Mouse (Mus musculus) limb, embryonic 14.5 days (tissue): ENCODE measurements around the gene Gm30191. TPM values are rescaled to one million over a fixed set of nuclear protein-coding genes. Genes with fewer than 3 reads are reported as not detected.

Experiments used
- ATAC-seq: fragments of 200-750 bp; cut with Nextera tagmentation; 2 replicates; pipeline ENCODE4 v1.8.0; 2017; ENCODE audit warnings: low read depth, moderate number of reproducible peaks, moderate TSS enrichment; ENCODE audit not compliant: low FRiP score
- DNase-seq: peaks from one replicate; pipeline ENCODE4 v3.0.0-alpha.2; 2015; ENCODE audit warnings: low spot score
- H3K27ac ChIP-seq: fragments of 300-500 bp; sonication (generic); replicated peaks from 2 replicates; pipeline ENCODE4 v1.5.1; 2014; ENCODE audit warnings: low read depth, mild to moderate bottlenecking, low read length, moderate library complexity, mixed read lengths
- H3K27me3 ChIP-seq: fragments of 300-500 bp; sonication (generic); 2 replicates; pipeline ENCODE4 v1.6.1; 2014; ENCODE audit warnings: low read length, mixed read lengths; ENCODE audit not compliant: control insufficient read depth, insufficient read depth
- H3K36me3 ChIP-seq: fragments of 300-500 bp; sonication (generic); 2 replicates; pipeline ENCODE4 v1.6.1; 2014; ENCODE audit warnings: mild to moderate bottlenecking, low read length, moderate library complexity, mixed read lengths; ENCODE audit not compliant: control insufficient read depth, insufficient read depth
- H3K4me1 ChIP-seq: fragments of 300-500 bp; sonication (generic); 2 replicates; pipeline ENCODE4 v1.6.1; 2014; ENCODE audit warnings: antibody characterized with exemption, low read length, mixed read lengths; ENCODE audit not compliant: control insufficient read depth, insufficient read depth
- H3K4me2 ChIP-seq: fragments of 300-500 bp; sonication (generic); replicated peaks from 2 replicates; pipeline ENCODE4 v1.6.1; 2014; ENCODE audit warnings: low read depth, mild to moderate bottlenecking, low read length, moderate library complexity; ENCODE audit not compliant: severe bottlenecking
- H3K4me3 ChIP-seq: fragments of 300-500 bp; sonication (generic); replicated peaks from 2 replicates; pipeline ENCODE4 v1.5.1; 2014; ENCODE audit warnings: low read length
- H3K9ac ChIP-seq: fragments of 300-500 bp; sonication (generic); 2 replicates; pipeline ENCODE4 v1.6.1; 2014; ENCODE audit warnings: mild to moderate bottlenecking, low read depth, low read length, moderate library complexity; ENCODE audit not compliant: severe bottlenecking
- H3K9me3 ChIP-seq: fragments of 300-500 bp; sonication (generic); 2 replicates; pipeline ENCODE4 v1.6.1; 2016; ENCODE audit warnings: low read length; ENCODE audit not compliant: control insufficient read depth
- POLR2A ChIP-seq: fragments of 200-500 bp; IDR thresholded peaks from 2 replicates; pipeline ENCODE4 v1.8.0; 2012; ENCODE audit warnings: inconsistent platforms, mild to moderate bottlenecking, moderate library complexity, borderline replicate concordance; ENCODE audit not compliant: insufficient read depth, insufficient read length; ENCODE audit errors: extremely low read depth
- WGBS: fragments of 180-500 bp; shearing (Covaris S2); extraction: QIAGEN DNeasy Blood & Tissue Kit; methylation state at CpG from one replicate; pipeline ENCODE4 v1.1.7; 2014; 5-methylcytosine and 5-hydroxymethylcytosine counted together
- polyA plus RNA-seq, 2 experiments: library from polyadenylated mRNA; depleted of rRNA in 1 of 2; stranded (reverse) in 1 of 2; unstranded in 1 of 2; fragments of >200 nt; fragmentation: Nextera tagmentation in 1 of 2; extraction: Ambion mirVana in 1 of 2; gene quantifications; 2 replicates each; pipeline versions ENCODE4 v1.2.1 to v1.2.3; 2012 to 2014

Gene Gm30191
- polyA plus RNA-seq, 2 experiments: not detected

DNA sequence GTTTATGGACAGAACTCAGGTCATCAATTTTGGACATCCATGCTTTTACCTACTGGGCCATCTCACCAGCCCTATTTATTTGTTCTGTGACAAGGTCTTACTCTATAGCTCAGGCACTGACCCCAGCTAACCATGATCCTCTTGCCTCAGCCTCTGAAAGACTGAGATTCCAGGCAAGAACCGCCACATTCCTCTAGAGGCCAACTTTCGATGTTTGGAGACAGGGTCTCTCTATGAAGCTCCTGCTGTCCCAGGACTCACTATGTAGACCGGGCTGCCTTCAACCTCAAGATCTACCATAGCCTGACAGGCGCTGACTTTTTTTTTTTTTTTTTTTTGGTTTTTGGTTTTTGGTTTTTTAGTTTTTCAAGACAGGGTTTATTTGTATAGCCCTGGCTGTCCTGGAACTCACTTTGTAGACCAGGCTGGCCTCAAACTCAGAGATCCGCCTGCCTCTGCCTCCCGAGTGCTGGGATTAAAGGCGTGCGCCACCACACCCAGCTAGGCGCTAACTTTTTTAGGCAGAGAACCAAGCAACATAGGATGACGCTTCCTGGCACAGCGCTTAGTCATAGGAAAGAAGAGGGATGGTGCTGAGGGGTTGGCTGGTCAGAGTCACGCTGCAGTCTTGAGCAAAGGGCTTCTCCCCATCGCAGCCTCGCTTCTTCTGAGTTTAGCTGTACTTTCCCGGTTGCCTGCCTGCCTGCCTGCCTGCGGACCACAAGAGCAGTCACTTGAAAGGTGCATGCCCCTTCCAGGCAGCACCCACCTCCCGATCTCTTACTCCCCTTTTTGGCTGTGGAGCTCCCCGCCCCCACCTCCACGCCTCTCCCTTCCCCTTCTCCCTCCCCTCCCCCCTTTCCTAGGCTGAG is 52.1 kb downstream of the Gm30191 start:
- ATAC-seq: no peak
- TF ChIP-seq POLR2A: no peak
- no peaks in the 10 kb centered on the region for H3K4me1 ChIP-seq
- H3K4me2 ChIP-seq: no peak overlapping the region
- H3K27me3 ChIP-seq: no peaks in the 10 kb centered on the region
- H3K9me3 ChIP-seq: no peaks in the 10 kb centered on the region
- H3K9ac ChIP-seq: no peak overlapping the region
- 69% methylated on average over 19 of the region's 19 CpGs for WGBS
- H3K36me3 ChIP-seq: no peaks in the 10 kb centered on the region
- DNase-seq: no peak
- H3K4me3 ChIP-seq: no peak overlapping the region
- no peak overlapping the region for H3K27ac ChIP-seq

DNA sequence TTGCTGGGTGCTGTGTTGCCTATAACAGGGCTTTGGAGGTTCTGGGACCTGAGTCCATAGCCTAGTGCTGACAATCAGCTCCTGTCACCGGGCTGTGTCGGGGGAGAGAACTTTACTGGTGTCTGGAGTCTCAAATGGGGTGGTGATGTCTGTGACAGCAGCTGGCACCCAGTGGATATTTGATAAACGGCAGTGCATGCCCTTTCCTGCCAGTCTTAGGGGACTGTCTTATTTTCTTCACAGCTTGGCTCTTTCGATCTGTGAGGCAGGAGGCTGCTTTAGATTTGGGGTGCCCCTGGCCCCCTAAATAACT is 52.7 kb downstream of the Gm30191 start:
- Histone ChIP-seq H3K4me2 (no peak overlapping the region), H3K9ac (no peak overlapping the region), H3K4me1 (no peaks in the 10 kb centered on the region), H3K27me3 (no peaks in the 10 kb centered on the region), H3K36me3 (no peaks in the 10 kb centered on the region), H3K4me3 (no peak overlapping the region), H3K27ac (no peak overlapping the region), H3K9me3 (no peaks in the 10 kb centered on the region)
- ATAC-seq (no peak), DNase-seq (no peak)
- TF ChIP-seq POLR2A: no peak
- WGBS: 50% methylated on average over 4 of the region's 4 CpGs

Other genes with a start within 250 kb of the Gm30191 start
- 47.6 and 54.0 TPM in 2 replicates for gene Dhdds, start 246.0 kb upstream of the Gm30191 start, polyA plus RNA-seq (2012; rRNA removed)
- gene Dhdds, start 246.0 kb upstream of the Gm30191 start, polyA plus RNA-seq (2014; fragmentation: Nextera tagmentation; extraction: Ambion mirVana): 45.1 and 47.2 TPM in 2 replicates
- 0.11 and 0.37 TPM in 2 replicates for gene Lin28a, start 228.1 kb upstream of the Gm30191 start, polyA plus RNA-seq (2012; rRNA removed)
- gene Lin28a, start 228.1 kb upstream of the Gm30191 start, polyA plus RNA-seq (2014; fragmentation: Nextera tagmentation; extraction: Ambion mirVana): 0.07 TPM in 1 of 2 replicates, not detected in the other
- 0.04 and 0.08 TPM in 2 replicates for gene Zfp683, start 193.1 kb upstream of the Gm30191 start, polyA plus RNA-seq (2012; rRNA removed)
- gene Zfp683, start 193.1 kb upstream of the Gm30191 start, polyA plus RNA-seq (2014; fragmentation: Nextera tagmentation; extraction: Ambion mirVana): not detected in 2 replicates
- gene Crybg2, start 186.1 kb upstream of the Gm30191 start, polyA plus RNA-seq (2012; rRNA removed): 8.2 and 11.3 TPM in 2 replicates
- gene Crybg2, start 186.1 kb upstream of the Gm30191 start, polyA plus RNA-seq (2014; fragmentation: Nextera tagmentation; extraction: Ambion mirVana): 12.3 and 12.4 TPM in 2 replicates
- gene Cd52, start 151.9 kb upstream of the Gm30191 start, polyA plus RNA-seq (2012; rRNA removed): 9.0 and 10.3 TPM in 2 replicates
- gene Cd52, start 151.9 kb upstream of the Gm30191 start, polyA plus RNA-seq (2014; fragmentation: Nextera tagmentation; extraction: Ambion mirVana): 15.5 and 18.1 TPM in 2 replicates
- gene Ubxn11, start 144.4 kb upstream of the Gm30191 start, polyA plus RNA-seq (2012; rRNA removed): 21.9 and 24.1 TPM in 2 replicates
- 7.6 and 12.0 TPM in 2 replicates for gene Ubxn11, start 144.4 kb upstream of the Gm30191 start, polyA plus RNA-seq (2014; fragmentation: Nextera tagmentation; extraction: Ambion mirVana)
- 325 and 365 TPM in 2 replicates for gene Sh3bgrl3, start 118.1 kb upstream of the Gm30191 start, polyA plus RNA-seq (2012; rRNA removed)
- 532 and 538 TPM in 2 replicates for gene Sh3bgrl3, start 118.1 kb upstream of the Gm30191 start, polyA plus RNA-seq (2014; fragmentation: Nextera tagmentation; extraction: Ambion mirVana)
- gene Cep85, start 59.8 kb upstream of the Gm30191 start, polyA plus RNA-seq (2012; rRNA removed): 22.4 and 32.2 TPM in 2 replicates
- gene Cep85, start 59.8 kb upstream of the Gm30191 start, polyA plus RNA-seq (2014; fragmentation: Nextera tagmentation; extraction: Ambion mirVana): 40.3 and 46.5 TPM in 2 replicates
- gene Gm7534, start 43.9 kb upstream of the Gm30191 start, polyA plus RNA-seq (2012; rRNA removed): not detected in 2 replicates
- not detected in 2 replicates for gene Gm7534, start 43.9 kb upstream of the Gm30191 start, polyA plus RNA-seq (2014; fragmentation: Nextera tagmentation; extraction: Ambion mirVana)
- 0.06 and 0.16 TPM in 2 replicates for gene Catsper4, start 19.6 kb upstream of the Gm30191 start, polyA plus RNA-seq (2012; rRNA removed)
- not detected in 2 replicates for gene Catsper4, start 19.6 kb upstream of the Gm30191 start, polyA plus RNA-seq (2014; fragmentation: Nextera tagmentation; extraction: Ambion mirVana)
- gene Cnksr1, start 8.5 kb upstream of the Gm30191 start, polyA plus RNA-seq (2012; rRNA removed): 2.8 and 3.3 TPM in 2 replicates
- 2.0 TPM in 2 replicates for gene Cnksr1, start 8.5 kb upstream of the Gm30191 start, polyA plus RNA-seq (2014; fragmentation: Nextera tagmentation; extraction: Ambion mirVana)
- gene E130218I03Rik, start 3.3 kb upstream of the Gm30191 start, polyA plus RNA-seq (2012; rRNA removed): 0.10 TPM in 1 of 2 replicates, not detected in the other
- gene E130218I03Rik, start 3.3 kb upstream of the Gm30191 start, polyA plus RNA-seq (2014; fragmentation: Nextera tagmentation; extraction: Ambion mirVana): 0.67 and 0.76 TPM in 2 replicates
- 15.8 and 18.1 TPM in 2 replicates for gene Zfp593, start 1.3 kb upstream of the Gm30191 start, polyA plus RNA-seq (2012; rRNA removed)
- gene Zfp593, start 1.3 kb upstream of the Gm30191 start, polyA plus RNA-seq (2014; fragmentation: Nextera tagmentation; extraction: Ambion mirVana): 17.3 and 18.9 TPM in 2 replicates
- gene Grrp1, start 7.2 kb downstream of the Gm30191 start, polyA plus RNA-seq (2012; rRNA removed): 9.7 and 13.1 TPM in 2 replicates
- gene Grrp1, start 7.2 kb downstream of the Gm30191 start, polyA plus RNA-seq (2014; fragmentation: Nextera tagmentation; extraction: Ambion mirVana): 5.2 and 5.4 TPM in 2 replicates
- gene Pdik1l, start 41.0 kb downstream of the Gm30191 start, polyA plus RNA-seq (2012; rRNA removed): 8.9 and 9.6 TPM in 2 replicates
- gene Pdik1l, start 41.0 kb downstream of the Gm30191 start, polyA plus RNA-seq (2014; fragmentation: Nextera tagmentation; extraction: Ambion mirVana): 18.4 and 20.5 TPM in 2 replicates
- 4.3 and 5.1 TPM in 2 replicates for gene Trim63, start 68.2 kb downstream of the Gm30191 start, polyA plus RNA-seq (2012; rRNA removed)
- 1.3 and 1.4 TPM in 2 replicates for gene Trim63, start 68.2 kb downstream of the Gm30191 start, polyA plus RNA-seq (2014; fragmentation: Nextera tagmentation; extraction: Ambion mirVana)
- 0.76 and 0.78 TPM in 2 replicates for gene Slc30a2, start 96.2 kb downstream of the Gm30191 start, polyA plus RNA-seq (2012; rRNA removed)
- 0.21 and 0.54 TPM in 2 replicates for gene Slc30a2, start 96.2 kb downstream of the Gm30191 start, polyA plus RNA-seq (2014; fragmentation: Nextera tagmentation; extraction: Ambion mirVana)
- gene Extl1, start 136.9 kb downstream of the Gm30191 start, polyA plus RNA-seq (2012; rRNA removed): 10.0 and 14.2 TPM in 2 replicates
- gene Extl1, start 136.9 kb downstream of the Gm30191 start, polyA plus RNA-seq (2014; fragmentation: Nextera tagmentation; extraction: Ambion mirVana): 7.2 TPM in 2 replicates
- gene Pafah2, start 149.4 kb downstream of the Gm30191 start, polyA plus RNA-seq (2012; rRNA removed): 25.9 and 30.2 TPM in 2 replicates
- gene Pafah2, start 149.4 kb downstream of the Gm30191 start, polyA plus RNA-seq (2014; fragmentation: Nextera tagmentation; extraction: Ambion mirVana): 14.3 and 17.1 TPM in 2 replicates
- 246 and 428 TPM in 2 replicates for gene Stmn1, start 221.4 kb downstream of the Gm30191 start, polyA plus RNA-seq (2012; rRNA removed)
- gene Stmn1, start 221.4 kb downstream of the Gm30191 start, polyA plus RNA-seq (2014; fragmentation: Nextera tagmentation; extraction: Ambion mirVana): 1,273 and 1,449 TPM in 2 replicates
- gene Paqr7, start 249.8 kb downstream of the Gm30191 start, polyA plus RNA-seq (2012; rRNA removed): 5.9 and 8.2 TPM in 2 replicates
- 2.3 and 2.9 TPM in 2 replicates for gene Paqr7, start 249.8 kb downstream of the Gm30191 start, polyA plus RNA-seq (2014; fragmentation: Nextera tagmentation; extraction: Ambion mirVana)